Mouse (Mus musculus): ENCODE data around the gene Ccs.
"Not testable (repeated sequence)": the region's sequence is repeated elsewhere in the genome, so short reads cannot be mapped to it uniquely, and the experiment has no call there.

Ccs gene

DNA sequence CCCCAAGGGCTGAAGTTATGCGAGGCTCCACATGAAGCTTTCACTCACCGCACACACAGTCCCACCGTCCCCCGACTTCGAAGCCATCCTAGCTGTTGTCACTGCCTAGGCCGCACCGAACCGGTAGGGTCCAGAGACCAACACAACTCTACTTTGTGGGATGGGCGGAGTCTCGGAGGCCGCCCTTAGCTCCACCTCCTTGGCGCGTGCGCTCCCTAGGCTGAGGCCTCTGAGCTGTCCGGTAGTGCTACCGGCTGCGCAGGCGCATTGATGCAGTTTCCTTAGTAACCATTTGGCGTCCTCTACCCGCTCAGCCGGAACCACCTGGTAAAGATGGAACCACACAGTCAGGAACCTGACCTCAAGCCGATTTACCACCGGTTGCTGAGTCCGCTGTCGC, at the start of gene Ccs, which contains the start of gene Ccdc87:
Gene Ccs, minus strand, starts transcription at position 184 of the 400 bp plus-strand sequence.
Gene Ccdc87, plus strand, starts transcription at position 218 of the 400 bp plus-strand sequence.
- DNase-seq = peak; percentile 99

DNA sequence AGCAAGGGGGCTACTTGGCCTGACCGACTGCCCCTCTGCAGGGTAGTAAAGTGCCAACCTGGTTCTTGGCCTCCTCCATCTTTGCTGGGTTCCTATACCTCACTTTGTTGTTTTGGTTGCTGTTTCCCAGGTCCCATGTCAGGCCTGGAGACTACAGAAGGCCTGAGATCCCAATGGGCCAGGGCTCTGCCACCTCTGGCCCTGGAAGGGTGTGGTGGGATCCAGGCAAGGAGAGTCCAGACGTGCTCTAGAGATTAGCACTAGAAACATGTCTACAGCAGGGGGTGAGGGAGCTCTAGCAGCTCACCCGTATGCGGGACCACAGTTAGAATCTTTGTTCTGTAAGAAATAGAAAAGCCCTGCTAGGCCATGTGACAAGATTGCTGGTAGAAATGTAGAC, 44.8 kb upstream of the Ccs start:
- no peak for DNase-seq

DNA sequence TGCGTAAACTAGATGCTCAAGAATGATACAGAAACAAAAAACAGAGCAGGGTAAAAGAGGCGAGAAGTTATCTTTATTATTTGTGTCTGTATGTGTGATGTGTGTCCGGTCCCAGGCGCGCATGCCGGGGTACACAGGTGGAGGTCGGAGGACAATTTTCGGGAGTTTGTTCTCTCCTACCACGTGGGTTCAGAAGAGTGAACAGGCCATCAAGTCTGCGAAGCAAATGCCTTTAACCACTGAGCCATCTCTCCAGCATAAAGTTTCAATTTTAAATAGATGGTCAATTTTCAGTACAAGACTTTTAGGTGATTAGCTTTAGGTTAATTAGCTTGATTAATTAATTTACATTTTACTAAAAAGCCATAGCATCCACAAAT, 40.2 kb upstream of the Ccs start:
- no peak for DNase-seq

DNA sequence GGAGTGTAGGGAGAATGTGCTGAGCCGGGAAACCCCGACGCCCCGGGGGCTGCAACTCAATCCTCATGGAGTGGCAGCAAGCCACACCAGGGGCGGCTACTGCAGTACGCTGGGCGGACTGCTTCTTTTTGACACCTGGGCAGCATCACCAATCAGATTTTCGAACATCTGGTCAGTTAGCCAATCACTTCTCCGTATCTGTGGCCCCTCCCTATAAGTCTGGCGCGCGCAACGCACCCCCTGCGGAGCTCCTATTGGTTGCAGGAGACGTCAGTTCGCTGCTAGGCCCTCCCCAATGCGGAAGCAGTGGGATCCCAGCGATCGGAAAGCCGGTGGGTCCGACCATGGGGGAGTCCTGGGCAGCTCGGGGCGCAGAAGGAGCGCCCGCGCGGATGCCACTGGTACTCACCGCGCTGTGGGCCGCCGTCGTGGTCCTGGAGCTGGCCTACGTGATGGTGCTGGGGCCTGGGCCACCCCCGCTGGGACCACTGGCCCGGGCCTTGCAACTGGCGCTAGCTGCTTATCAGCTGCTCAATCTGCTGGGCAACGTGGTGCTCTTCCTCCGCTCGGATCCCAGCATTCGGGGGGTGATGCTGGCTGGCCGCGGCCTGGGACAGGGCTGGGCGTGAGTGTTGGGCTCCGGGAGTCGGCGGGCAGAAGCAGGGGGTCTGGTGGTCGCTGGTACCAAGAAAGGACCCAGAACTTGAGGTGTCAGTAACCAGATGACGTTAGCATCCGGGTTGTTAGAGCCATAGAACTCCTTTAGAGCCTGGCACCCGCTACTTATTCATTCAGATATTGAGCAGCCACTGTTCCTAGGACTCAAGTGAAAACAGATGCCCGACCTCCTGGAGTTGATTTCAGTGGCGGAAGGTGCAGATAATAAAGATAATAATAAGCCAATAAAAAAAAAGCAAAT, 39.5 kb upstream of the Ccs start, which contains the start of gene Zdhhc24:
Gene Zdhhc24, plus strand, starts transcription at position 264 of the 919 bp plus-strand sequence.
- peak; percentile 95 to 96 for DNase-seq

DNA sequence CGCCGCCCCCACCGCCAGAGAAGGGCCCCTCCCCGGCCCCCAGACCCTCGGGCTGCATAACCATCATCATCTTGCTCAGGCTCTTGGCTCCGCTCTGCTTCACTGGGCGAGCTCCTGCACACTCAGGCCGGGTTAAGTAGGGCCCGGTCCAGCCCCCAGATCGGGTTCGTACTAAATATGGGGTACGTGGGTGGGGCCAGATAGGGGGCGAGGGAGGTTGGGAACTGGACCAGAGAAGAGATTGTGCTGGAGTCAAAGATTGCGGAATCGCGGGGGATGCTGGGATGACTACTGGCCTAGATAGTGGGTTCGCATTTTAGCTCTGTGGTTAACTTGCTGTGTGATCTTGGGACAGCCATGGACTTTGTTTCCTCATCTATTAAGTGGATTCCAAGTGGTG, 38.7 kb upstream of the Ccs start, which contains the start of gene Actn3:
Gene Actn3, minus strand, starts transcription at position 125 of the 400 bp plus-strand sequence.
- peak; percentile 34 to 39 for DNase-seq

DNA sequence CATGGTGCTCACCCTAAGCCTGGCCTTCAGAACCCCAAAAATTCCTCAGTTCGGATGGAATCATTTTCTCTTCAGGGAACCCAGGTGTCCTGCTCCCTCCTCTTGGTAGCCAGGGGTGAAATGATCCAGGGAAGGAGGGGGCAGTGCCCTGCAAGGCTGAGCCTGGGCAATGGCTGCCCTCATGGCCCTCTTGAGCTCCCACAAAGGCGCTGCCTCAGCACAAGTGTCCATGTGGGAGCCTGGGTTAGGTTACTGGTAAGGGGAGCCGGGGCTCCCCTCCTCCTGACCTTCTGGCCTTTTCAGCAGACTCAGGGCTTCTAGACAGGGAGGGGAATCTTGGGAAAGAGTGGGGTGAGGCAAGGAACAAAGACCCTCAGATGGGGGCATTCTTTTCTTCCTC, 37.6 kb upstream of the Ccs start:
- DNase-seq = no peak

DNA sequence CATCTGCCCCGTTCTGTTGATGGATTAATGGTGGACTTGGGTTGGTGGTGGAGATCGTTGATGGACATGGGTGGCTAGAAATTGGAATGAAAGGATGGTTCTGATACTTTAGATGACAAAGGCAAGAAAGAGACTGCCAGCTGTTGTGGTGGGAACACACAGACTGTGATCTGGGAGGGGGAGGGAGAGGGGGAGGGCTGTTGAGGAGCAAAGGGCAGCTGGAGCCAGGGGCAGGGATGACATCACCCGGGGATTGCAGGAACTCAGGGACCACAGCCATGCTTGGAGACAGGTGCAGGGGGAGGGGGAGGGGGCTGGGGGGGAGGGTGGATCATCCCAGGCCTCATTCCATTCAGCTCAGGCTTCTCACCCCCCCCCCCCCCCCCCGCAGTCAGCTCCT, 37.1 kb upstream of the Ccs start:
- no peak for DNase-seq

DNA sequence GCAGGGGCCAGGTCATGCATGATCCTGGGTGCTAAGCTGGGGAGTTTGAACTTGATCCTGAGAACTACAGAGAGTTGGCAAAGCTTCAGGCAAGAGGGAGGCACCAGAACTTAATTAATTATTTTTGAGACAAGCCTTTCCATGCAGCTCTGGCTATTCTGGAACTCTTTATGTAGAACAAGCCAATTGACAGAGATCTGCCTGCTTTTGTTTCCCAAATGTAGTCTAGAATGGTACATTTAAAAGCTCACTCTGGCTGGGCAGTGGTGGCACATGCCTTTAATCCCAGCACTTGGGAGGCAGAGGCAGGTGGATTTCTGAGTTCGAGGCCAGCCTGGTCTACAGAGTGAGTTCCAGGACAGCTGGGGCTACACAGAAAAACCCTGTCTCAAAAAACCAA, 35.5 kb upstream of the Ccs start:
- not testable (repeated sequence) for DNase-seq

DNA sequence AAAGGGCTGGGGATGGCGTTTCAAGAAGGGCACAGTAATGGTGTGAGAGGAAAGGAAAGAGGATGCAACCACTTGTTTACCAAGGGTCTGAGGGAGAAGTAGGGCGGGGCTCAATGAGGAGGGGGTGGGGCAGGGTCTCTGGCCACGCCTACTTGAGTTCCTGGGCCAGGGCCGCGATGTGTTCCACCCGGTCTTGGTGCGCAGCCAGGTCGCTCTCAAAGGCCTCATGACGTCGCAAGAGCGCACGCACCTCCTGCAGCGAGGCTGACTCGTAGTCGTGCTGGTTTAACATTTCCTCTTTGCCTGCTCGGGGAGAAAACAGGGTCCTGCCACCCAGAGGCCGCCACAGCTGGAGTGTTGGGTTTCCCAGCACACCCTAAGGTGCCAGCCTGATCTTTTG, 26.0 kb upstream of the Ccs start:
- peak; percentile 42 to 64 for DNase-seq

DNA sequence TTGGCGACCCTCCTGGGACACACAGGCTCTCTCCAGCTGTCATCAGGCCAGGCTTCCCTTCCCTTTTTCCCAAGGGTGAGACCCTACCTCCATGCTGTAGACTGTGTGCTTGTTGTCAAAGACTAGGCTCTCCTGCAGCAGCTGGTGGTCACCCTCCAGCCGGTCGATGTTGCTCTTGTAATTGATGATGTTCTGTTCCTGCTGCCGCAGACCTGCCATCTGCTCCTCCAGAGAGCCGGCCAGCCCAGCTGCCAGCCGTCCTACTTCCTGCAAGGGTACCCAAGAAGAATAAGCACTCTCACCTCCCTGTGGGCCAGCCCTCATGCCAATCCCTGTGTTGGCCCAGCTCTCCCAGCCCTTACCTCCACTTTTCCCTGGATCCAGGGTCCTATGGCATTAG, 23.9 kb upstream of the Ccs start:
- no peak for DNase-seq

DNA sequence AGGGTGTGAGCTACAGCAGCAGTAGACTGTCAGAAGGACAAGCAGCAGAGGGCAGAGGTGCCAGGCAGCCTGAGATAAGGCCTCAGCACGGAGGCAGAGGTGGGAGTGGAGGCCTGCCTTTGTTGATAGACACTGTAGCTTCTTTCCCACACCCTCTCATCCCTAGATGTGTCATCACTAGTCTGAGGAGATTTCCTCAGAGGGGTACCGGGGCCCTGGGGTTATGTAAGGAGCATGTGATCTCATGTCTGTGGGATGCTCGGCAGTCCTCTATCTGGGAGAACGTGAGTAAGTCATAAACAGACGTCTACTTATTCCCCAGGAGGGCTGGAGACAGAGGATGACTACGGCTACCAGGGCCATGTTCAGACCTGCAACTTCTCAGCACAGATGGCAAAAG, 19.9 kb upstream of the Ccs start:
- no peak for DNase-seq

DNA sequence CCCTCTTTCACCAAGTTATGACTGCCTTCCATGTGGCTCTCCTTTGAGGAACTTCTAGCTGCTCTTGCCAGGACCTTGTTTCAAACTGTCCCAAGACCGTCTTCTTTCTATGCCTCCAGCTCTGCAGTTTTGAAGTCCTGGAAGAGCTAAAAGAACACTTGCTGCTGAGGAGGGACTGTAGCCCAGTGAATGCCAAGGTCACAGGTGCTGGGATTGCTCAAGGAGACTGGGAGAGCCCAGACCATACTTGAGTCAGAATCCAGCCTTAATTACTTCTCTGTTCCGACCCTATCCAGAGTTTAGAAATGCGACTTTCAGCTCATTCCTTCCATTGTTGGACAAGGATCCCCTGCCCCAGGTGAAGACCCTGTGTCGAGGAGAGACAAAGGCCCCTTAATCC, 16.8 kb upstream of the Ccs start:
- no peak for DNase-seq

DNA sequence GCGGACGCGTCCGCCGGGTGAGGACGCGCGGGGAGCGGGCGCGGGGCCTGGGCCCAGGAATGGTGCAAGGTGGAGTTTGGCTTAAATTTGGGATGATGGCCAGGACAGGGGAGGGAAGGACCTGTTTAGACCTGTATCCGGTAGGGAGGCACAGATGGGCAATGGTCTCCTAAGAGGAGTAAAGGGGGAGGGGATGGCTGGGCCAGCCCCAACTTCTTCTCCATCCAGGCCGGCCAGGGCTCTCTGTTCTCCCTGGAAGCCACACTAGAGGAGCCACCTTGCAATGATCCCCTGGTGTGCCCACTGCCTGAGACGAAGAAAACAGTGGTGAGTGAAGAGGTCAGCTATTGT, 16.3 kb upstream of the Ccs start:
- DNase-seq = no peak

DNA sequence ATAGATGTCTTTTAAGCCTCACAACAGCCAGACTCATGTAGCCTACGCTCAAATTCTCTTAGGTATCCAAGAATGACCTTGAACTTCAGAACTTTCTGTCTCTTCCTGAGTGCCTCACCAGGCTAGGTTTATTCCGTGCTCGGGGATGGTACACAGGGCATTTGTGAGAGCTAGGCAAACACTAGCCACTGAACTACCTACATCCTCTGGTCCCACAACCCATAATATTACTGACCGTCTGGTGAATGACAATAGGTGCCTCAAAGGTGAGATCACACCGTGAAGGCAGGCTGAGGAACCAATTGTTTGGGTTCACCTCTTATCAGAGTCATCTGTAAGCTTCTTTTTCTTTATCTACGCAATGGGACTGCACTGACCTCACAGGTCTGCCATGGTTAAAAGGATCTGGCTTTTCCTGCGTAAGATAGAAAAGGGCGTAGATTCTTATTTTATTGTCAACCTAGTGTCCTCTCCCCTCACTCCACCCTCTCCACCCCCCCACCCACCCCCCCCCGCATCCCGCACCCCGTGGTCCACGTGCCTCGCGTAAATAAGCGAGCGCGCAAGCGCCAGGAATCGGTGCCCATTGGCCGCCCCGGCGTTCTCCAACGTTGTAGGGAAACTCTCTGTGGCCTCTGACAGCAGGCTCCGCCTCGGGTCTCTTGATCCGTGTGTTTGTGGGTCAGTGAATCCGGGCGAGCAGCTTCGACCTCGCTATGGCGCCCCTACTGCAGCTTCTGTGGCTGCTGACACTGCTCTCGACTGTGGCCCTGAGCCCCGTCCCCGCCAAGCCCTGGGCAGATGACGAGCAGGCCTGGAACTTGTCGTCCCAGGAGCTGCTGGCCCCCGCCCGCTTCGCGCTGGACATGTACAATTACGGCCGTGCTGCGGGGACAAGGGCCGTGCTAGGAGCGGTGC, 15.7 kb upstream of the Ccs start, which contains the start of gene Ctsf:
Gene Ctsf, plus strand, starts transcription at position 579 of the 918 bp plus-strand sequence.
- DNase-seq = peak; percentile 95 to 97

DNA sequence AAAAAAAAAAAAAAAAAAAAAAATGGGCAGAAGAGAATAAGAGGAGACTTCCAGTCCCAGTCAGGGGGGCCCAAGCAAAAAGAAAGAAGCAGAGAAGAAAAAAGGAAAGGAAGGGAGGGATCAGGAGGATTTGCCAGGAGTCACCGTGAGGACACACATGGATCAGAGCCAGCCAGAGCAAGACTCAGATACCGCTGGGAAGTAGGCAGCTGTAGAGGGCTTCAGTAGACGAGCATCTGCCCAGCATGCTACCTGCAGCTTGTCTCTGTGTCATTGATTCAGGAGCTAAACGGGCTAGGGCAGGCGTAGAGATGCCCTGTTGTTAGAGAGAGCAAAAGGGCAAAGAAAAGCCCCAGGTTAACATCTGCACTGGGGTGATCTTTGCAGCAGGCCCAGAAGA, 11.1 kb upstream of the Ccs start:
- DNase-seq = no peak

DNA sequence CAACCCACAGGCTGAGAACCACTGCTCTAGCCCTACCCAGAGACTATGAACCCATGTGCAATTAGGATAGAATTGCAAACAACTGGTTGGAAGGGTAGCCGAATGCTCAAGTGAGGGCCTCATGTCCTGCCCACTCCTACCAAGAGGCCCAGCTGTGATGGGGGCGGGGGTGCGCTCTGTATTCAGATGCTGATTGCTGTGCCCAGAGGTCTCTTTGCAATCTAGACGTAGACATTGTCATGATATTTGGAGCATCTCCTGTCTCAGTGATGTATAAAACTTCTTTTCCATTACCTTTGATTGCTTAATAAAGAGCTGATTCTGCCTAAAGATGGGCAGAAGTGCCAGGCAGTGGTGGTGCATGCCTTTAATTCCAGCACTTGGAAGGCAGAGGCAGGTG, 10.7 kb upstream of the Ccs start:
- no peak for DNase-seq

DNA sequence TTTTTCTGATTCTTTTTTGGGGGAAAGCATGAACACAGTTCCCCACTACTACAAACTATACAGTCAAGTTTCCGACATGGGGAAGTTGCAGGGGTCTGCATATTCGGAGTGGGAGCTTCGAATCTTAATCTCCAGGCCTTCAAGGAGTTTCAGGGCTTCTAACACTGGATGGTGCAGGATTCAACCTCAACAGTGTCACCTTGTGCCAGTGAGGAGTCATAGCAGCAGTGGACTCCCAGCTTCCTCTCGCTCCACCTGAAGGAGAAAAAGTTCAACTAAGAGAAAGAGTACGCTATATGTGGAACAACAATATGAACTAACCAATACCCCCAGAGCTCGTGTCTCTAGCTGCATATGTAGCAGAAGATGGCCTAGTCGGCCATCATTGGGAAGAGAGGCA, 8.4 kb upstream of the Ccs start:
- DNase-seq = peak; percentile 52 to 62

DNA sequence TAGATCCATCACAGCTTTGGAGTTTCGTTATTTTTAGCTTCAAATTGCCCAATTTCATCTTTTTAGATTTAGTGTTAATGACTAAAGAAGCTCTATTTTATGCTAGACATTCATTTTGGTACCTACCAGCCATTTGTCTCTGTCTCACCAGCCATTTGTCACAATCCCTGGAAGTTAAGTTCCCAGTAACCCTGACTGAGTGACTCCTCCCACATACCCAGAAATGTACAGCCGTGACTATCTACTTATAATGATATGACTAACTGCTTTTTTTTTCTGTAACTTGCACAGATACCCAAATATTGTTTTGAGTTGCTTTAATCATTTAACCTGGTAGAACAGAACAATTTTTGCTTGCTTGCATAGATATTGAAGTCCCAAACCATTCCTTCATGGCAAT, 6.7 kb upstream of the Ccs start:
- DNase-seq = no peak

DNA sequence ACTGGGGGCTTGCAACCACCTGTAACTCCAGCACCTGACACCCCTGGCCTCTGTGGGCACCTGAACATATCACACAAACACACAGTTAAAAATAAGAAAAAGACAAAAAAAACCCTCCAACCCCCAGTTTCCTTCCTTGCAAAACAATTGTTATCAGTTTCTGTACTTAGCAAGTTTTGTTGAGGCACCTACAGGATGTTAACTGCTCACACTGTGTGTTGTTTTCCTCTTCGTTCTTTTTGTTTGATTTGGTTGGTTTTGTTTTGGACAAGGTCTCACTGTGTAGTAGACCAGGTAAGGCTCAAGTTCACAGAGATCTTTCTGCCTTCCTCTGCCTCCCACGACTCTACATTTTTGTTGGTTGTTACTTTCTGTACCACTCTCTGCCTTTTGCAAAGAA, 3.5 kb upstream of the Ccs start:
- no peak for DNase-seq

DNA sequence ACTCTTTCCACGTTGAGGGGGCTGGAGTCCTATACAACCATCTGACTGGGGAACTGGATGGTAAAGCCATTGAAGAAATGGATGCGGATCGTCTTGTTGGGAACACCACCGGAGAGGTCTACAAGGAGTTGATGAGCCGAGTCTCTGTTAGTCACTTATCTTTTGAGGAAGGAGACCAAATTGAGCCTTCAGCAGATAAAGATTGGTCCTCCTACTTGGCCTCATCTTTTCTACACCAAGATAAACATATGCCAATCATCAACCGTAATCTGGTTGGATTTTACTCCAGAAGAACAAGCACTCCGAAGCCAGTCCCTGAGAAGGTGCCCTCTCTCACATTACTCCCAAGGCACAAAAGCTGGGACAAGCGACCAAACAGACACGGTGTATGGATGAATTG, 1.7 kb upstream of the Ccs start:
- DNase-seq = no peak

DNA sequence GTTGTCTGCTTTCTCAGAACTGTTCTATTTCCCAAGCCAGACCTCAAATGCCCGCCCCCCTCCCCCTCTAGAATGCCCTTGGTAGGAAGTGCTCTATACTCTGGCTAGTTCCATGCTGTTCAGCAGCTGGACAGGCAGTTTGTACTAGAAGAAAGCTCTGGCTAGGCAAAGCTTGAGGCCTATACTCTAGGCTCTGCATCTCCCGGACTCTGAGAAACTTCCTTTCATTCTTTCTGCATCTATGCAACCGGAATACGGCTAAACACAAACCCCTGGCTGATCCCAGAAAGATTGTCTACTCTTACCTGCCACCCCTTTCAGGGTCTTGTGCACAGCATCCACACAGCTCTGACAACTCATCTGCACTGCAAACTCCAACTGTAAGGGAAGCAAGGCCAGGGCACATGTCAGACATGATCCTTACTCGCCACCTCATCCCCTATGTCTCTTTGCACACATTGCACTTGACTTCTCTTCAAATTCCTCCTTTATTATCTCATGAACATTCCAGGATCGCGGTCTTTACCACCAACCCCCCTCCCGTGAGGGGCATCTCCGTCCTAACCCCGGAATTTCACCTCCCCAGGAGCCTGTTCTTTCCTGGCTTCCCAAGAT, 499 bp downstream of the Ccs start:
- DNase-seq = no peak

DNA sequence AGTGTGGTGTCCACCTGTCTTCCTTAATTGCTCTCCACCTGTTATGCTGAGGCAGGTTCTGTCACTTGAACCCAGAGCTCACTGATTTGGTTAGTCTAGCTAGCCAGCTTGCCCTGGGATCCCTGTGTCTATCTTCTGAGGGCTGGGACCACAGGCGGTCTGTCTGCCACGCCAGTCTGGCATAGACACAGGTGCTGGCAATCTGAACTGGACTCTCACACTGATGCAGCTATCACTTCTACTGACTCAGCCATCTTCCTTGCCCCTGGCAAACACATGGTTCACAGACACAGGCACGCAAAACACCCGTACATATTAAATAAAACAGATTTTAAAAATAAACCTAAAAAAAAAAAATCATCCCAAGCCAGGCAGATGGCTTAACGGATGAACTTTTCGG, 2.1 kb downstream of the Ccs start:
- DNase-seq = peak in 1 of 2 experiments; percentile 25

DNA sequence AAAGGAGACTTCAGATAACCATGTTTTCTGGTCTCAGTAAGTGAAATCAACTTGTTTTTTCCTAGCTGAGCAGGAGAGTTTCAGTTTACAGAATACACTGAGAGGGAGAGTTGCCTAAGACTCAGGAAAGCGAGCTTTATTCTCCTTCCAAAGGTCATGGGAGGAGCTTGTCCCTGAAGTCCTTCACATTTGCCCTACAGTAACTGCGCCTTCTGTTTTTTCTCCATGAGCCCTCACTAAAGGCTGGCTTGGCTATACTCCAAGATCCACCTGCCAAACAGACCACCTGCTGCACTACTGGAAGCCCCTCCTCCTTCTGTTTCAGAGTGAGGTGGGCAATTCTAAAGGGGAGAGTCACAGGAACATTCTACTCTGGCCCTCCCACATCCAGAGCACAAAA, 3.0 kb downstream of the Ccs start:
- DNase-seq = peak; percentile 52 to 72

All from kidney, postnatal 36 days (tissue).